Mouse (Mus musculus) stomach, embryonic 15.5 days (tissue): ENCODE results near the gene Gm42417. TPM values are rescaled to one million over a fixed set of nuclear protein-coding genes. Genes with fewer than 3 reads are reported as not detected.
A peak's percentile ranks its signal among the peaks of the same experiment; 100 is the strongest.
"Not testable (repeated sequence)": the region's sequence is repeated elsewhere in the genome, so short reads cannot be mapped to it uniquely, and the experiment has no call there.

Experiments
- ATAC-seq: fragments of 200-750 bp; cut with Nextera tagmentation; 2 replicates; pipeline ENCODE4 v1.8.0; 2017; ENCODE audit warnings: low read depth, moderate number of reproducible peaks, moderate TSS enrichment; ENCODE audit not compliant: insufficient read depth, low FRiP score
- H3K27ac ChIP-seq: fragments of 300-500 bp; sonication (generic); 2 replicates; pipeline ENCODE4 v1.5.1; 2015; ENCODE audit warnings: mild to moderate bottlenecking, inconsistent platforms
- H3K27me3 ChIP-seq: fragments of 300-500 bp; sonication (generic); replicated peaks from 2 replicates; pipeline ENCODE4 v1.6.1; 2015; ENCODE audit warnings: inconsistent platforms
- H3K36me3 ChIP-seq: fragments of 300-500 bp; sonication (generic); 2 replicates; pipeline ENCODE4 v1.6.1; 2015; ENCODE audit warnings: inconsistent platforms
- H3K4me1 ChIP-seq: fragments of 300-500 bp; sonication (generic); 2 replicates; pipeline ENCODE4 v1.6.1; 2015; ENCODE audit warnings: inconsistent platforms
- H3K4me2 ChIP-seq: fragments of 300-500 bp; sonication (generic); 2 replicates; pipeline ENCODE4 v1.6.1; 2015; ENCODE audit warnings: mild to moderate bottlenecking, inconsistent platforms
- H3K4me3 ChIP-seq: fragments of 300-500 bp; sonication (generic); replicated peaks from 2 replicates; pipeline ENCODE4 v1.5.1; 2015; ENCODE audit warnings: inconsistent platforms
- H3K9ac ChIP-seq: fragments of 300-500 bp; sonication (generic); 2 replicates; pipeline ENCODE4 v1.6.1; 2015; ENCODE audit warnings: inconsistent platforms
- H3K9me3 ChIP-seq: fragments of 300-500 bp; sonication (generic); 2 replicates; pipeline ENCODE4 v1.6.1; 2016; ENCODE audit warnings: inconsistent platforms
- WGBS: fragments of 180-500 bp; shearing (Covaris S2); methylation state at CpG from one replicate; pipeline ENCODE4 v1.1.7; 2015; 5-methylcytosine and 5-hydroxymethylcytosine counted together
- polyA plus RNA-seq: library from polyadenylated mRNA; unstranded; fragments of >200 nt; fragmentation: Nextera tagmentation; extraction: Ambion mirVana; gene quantifications from 2 replicates; pipeline ENCODE4 v1.2.1, GENCODE M21; 2015

Gm42417 gene
- polyA plus RNA-seq, 1 experiment from 2014 or later, result not detected

DNA sequence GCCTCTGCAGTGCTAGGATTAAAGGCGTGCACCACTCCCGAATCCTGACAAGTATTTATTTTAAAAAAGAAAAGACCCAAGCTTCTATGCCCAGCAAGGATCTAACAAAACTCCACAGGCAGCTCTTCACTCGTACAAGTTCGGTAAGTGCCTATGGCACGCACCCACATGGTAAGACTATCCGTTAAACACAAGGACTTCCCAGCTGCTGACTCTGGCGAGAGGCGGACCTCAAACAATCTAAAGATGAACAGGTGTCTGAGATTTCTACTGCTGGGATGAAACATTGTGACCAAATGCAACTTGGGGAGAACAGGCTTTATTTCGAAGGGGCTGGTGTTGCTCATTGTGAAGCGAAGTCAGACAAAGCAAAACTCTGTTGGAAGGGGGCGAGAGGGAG lies 903 bp upstream of the Gm42417 start:
- H3K4me1 ChIP-seq, result no peaks in the 10 kb centered on the region
- H3K9ac ChIP-seq, result no peak overlapping the region
- ATAC-seq, result no peak
- peaks cover 27% of the 10 kb centered on the region for H3K36me3 ChIP-seq
- H3K9me3 ChIP-seq, result no peaks in the 10 kb centered on the region
- no peak overlapping the region for H3K4me2 ChIP-seq
- no peaks in the 10 kb centered on the region for H3K27me3 ChIP-seq
- no peak overlapping the region for H3K4me3 ChIP-seq
- H3K27ac ChIP-seq, result no peak overlapping the region
- 86% methylated on average over 11 of the region's 11 CpGs for WGBS

DNA sequence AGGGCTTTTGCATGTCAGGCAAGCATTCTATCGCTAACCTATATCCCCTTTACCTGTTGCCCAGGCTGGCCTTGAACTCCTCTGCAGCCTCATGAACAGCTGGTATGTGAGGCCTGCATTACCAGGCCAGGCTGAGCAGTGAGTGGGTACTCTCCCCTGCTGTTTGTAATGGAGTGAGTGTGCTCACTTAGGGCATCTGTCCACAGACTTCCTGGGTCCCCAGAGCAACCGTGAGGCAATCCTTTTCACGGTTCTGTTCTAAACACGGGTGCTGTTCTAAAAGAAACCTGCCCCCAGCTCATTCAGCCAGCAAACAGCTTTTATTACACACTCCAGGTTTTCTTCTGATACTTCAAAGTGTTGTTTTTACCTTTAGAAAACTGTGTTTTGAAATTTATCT lies 502 bp downstream of the Gm42417 start:
- H3K27ac ChIP-seq, result no peak overlapping the region
- H3K4me3 ChIP-seq, result no peak overlapping the region
- H3K36me3 ChIP-seq, result peaks cover 27% of the 10 kb centered on the region
- no peaks in the 10 kb centered on the region for H3K27me3 ChIP-seq
- ATAC-seq, result no peak
- no peaks in the 10 kb centered on the region for H3K4me1 ChIP-seq
- no peaks in the 10 kb centered on the region for H3K9me3 ChIP-seq
- no peak overlapping the region for H3K4me2 ChIP-seq
- no peak overlapping the region for H3K9ac ChIP-seq
- 79% methylated on average over 4 of the region's 4 CpGs for WGBS

DNA sequence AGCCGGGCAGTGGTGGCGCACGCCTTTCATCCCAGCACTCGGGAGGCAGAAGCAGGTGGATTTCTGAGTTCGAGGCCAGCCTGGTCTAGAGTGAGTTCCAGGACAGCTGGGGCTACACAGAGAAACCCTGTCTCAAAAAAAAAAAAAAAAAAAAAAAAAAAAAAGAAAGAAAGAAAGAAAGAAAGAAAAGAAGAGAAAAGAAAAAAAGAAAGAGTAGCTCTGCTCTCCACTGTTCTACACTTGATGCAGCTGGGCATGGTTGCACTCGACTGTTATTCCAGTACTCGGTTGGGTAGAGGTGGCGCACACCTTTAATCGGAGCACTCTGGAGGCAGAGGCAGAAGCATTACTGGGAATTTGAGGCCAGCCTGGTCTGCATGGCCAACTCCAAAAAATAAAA lies 2.4 kb downstream of the Gm42417 start, which contains the start of gene Ankrd23:
TSS of gene Ankrd23 (minus strand) at position 101 of the 400 bp plus-strand sequence.
- not testable (repeated sequence) for H3K4me1 ChIP-seq, ATAC-seq, H3K4me3 ChIP-seq, H3K27ac ChIP-seq, H3K9me3 ChIP-seq, H3K27me3 ChIP-seq, H3K9ac ChIP-seq, H3K4me2 ChIP-seq
- peaks cover 21% of the 10 kb centered on the region for H3K36me3 ChIP-seq
- WGBS, result 88% methylated on average over 9 of the region's 9 CpGs

DNA sequence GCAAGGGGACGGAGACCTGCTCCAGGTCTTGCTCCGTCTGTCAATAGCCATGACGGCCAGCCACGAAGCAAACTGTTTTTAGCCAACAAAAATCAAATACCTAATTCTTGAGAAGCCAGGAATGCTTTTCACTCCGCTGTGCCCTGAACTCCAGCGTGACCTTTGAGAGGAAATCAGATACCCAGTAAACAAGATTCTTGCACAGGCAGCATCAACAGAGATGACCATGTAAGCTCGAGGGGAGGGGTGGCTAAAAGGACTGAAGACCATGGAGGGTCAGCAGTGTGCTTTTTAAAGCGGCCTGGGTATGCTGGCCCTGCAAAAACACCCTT lies 2.9 kb downstream of the Gm42417 start:
- Histone ChIP-seq H3K36me3 (peaks cover 16% of the 10 kb centered on the region), H3K9me3 (no peaks in the 10 kb centered on the region), H3K27me3 (no peaks in the 10 kb centered on the region), H3K9ac (no peak overlapping the region), H3K4me3 (no peak overlapping the region), H3K4me1 (0 out of 2 replicates have a peak, but pooled peaks cover 2% of the 10 kb centered on the region), H3K4me2 (no peak overlapping the region), H3K27ac (no peak overlapping the region)
- WGBS, result 53% methylated on average over 8 of the region's 8 CpGs
- ATAC-seq, result no peak

DNA sequence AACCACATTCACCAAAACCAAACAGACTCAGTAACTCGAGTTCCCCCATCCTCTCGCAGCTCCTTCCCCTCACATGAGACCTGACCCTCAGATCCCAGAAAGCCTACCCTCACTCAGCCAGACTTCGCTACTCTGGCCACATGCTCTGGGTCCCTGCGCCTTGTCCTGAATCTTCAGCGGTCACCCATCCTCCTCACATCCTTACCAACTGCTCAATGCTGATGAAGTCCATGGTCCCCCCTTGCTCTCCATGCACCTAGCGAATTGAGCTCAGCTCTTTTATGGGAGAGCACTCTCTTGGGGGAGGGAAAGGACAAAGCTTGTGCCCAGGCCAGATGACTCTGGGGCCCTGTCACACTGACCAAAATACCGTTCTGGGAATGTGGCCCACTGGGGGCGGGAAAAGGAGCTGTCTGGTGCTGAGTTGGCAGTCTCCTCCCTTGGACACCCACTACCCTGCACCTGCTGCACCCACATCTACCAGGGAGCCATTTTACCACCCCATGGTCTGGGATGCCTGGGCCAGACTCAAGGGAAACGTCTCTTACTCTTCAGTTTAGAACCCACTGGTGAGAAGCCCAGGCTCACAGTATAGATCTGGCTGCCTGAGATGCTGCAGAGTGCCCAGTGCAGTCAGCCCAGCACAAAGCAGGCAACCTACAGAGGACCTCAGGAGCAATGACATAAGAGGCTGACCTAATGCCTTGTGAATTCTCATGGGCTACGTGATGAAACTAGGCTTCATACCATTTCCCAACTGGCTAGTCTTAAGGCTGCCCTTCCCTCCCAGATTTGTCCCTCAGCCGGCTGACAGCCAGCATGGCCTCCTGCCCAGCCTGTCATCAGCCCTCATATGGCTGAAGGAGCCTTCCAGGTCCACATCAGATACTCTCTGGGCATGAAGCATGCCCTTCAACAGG lies 3.5 kb downstream of the Gm42417 start:
- no peak overlapping the region for H3K4me3 ChIP-seq
- H3K27me3 ChIP-seq, result no peaks in the 10 kb centered on the region
- H3K27ac ChIP-seq, result no peak overlapping the region
- H3K4me1 ChIP-seq, result 0 out of 2 replicates have a peak, but pooled peaks cover 4% of the 10 kb centered on the region
- no peaks in the 10 kb centered on the region for H3K9me3 ChIP-seq
- no peak for ATAC-seq
- no peak overlapping the region for H3K9ac ChIP-seq
- WGBS, result 81% methylated on average over 11 of the region's 11 CpGs
- no peak overlapping the region for H3K4me2 ChIP-seq
- H3K36me3 ChIP-seq, result peaks cover 12% of the 10 kb centered on the region

DNA sequence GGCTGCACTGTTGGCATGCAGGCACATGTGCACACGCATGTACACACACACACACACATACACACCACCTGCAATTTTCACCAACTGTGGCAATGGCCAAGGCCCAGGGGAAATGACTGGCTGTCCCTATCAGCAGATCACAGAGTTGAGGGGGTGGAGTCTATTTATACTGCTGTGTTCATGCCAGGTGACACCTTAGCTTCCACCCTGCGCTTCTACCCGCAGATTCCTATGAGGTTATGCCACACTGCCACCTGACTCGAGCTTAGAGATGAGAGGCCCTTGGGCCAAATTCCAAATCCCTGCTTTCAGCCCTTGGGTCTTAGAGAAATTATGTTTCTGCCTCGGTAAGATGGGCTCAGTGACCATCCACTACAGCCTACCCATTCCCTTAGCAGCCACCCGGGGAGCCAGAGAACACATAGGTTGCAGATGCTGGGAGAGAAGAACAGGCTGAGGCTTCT lies 4.6 kb downstream of the Gm42417 start:
- no peak for ATAC-seq
- Histone ChIP-seq H3K4me3 (no peak overlapping the region), H3K4me2 (no peak overlapping the region), H3K9me3 (no peaks in the 10 kb centered on the region), H3K27ac (no peak overlapping the region), H3K27me3 (no peaks in the 10 kb centered on the region), H3K4me1 (peaks cover 8% of the 10 kb centered on the region; the same call in 1 of the 2 replicates), H3K36me3 (0 out of 2 replicates have a peak, but pooled peaks cover 5% of the 10 kb centered on the region), H3K9ac (no peak overlapping the region)
- 73% methylated on average over 6 of the region's 6 CpGs for WGBS

DNA sequence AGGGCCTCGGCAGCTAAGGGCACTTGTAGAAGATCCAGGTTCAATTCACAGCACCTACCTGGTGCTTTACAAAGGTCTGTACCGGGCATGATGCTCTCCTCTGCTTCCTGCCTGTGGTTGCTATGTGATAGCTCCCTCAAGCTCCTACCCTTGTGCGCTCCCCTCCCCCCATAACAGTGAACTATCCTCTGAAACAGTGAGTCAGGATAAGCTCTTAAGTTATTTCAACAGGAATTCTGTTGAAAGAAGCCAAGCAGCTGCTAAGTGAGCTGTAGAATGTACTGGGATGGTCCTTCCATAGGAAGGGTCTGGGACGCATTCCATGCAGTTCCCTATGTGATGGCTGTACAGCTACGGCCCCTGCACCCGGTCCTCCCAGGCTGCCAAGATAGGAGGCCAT lies 5.7 kb downstream of the Gm42417 start:
- no peak overlapping the region for H3K9ac ChIP-seq
- H3K9me3 ChIP-seq, result no peaks in the 10 kb centered on the region
- H3K4me3 ChIP-seq, result no peak overlapping the region
- no peaks in the 10 kb centered on the region for H3K27me3 ChIP-seq
- H3K36me3 ChIP-seq, result 0 out of 2 replicates have a peak, but pooled peaks cover 5% of the 10 kb centered on the region
- H3K4me1 ChIP-seq, result peaks cover 9% of the 10 kb centered on the region; the same call in 1 of the 2 replicates
- WGBS, result 72% methylated on average over 6 of the region's 6 CpGs
- no peak overlapping the region for H3K27ac ChIP-seq
- ATAC-seq, result no peak
- H3K4me2 ChIP-seq, result no peak overlapping the region

DNA sequence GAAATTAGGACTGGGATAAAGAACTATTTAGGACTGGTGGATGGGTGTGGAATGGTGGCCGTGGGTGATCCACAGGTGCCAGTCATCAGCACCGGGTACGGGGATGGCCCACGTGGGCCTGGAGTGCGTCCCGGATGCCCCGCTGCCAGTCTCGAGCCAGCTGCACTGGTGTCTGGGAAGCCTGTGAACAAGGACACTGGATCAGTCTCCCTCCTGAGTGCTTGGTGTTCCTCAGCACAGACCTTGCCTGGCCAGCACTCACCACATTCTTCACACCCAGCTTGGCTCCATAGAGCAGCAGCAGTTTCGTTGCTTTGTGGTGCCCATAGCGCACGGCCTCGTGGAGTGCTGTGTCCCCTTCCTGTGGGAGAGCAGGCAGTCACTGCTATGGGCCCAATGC lies 7.8 kb downstream of the Gm42417 start:
- Histone ChIP-seq H3K9me3 (no peaks in the 10 kb centered on the region), H3K27me3 (no peaks in the 10 kb centered on the region), H3K4me2 (no peak overlapping the region), H3K4me1 (peaks cover 18% of the 10 kb centered on the region; the same call in 1 of the 2 replicates), H3K4me3 (no peak overlapping the region), H3K9ac (no peak overlapping the region), H3K36me3 (no peaks in the 10 kb centered on the region), H3K27ac (no peak overlapping the region)
- WGBS, result 88% methylated on average over 12 of the region's 12 CpGs
- ATAC-seq, result no peak

DNA sequence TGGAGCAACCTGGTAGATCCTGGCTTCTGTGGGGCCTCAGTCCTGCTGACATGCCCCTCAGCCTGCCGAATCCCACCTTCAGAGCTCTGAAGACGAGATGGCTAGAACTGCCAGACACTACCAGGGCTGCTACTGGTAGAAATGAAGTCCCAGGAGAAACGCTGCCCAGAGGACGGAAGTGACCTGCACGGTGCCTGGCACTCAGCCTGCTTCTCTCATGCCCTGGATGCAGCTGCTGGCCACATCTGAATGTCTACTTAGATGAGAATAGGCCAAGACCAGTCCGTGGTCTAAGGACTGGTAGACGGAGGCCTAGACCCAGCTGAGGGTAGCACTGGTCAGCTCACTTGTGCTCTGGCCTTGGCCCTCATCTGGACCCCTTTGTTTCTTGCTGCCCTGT lies 8.3 kb downstream of the Gm42417 start:
- Histone ChIP-seq H3K4me2 (no peak overlapping the region), H3K9me3 (no peaks in the 10 kb centered on the region), H3K27me3 (no peaks in the 10 kb centered on the region), H3K27ac (no peak overlapping the region), H3K36me3 (peaks cover 5% of the 10 kb centered on the region; the same call in 1 of the 2 replicates), H3K4me3 (no peak overlapping the region), H3K9ac (no peak overlapping the region), H3K4me1 (peaks cover 18% of the 10 kb centered on the region; the same call in 1 of the 2 replicates)
- WGBS, result 89% methylated on average over 7 of the region's 7 CpGs
- no peak for ATAC-seq

DNA sequence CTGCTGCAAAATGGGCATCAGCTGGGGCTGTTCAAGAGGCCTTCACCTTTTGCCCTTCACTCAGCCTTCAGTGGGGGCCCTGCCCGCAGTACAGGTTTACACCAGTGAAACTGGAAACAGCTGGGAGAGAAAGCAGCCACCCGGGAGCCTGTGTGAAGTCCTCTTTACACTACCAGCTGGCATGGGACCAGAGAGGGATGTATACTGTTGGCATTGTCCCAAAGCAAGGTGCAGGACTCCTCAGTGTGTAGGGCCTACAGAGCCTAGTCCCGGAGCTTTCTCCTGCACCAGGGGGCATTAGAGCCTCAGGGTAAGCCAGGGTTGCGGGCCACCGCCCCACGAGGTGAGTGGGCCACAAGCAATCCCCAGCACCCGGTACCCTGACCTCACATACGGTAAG lies 8.7 kb downstream of the Gm42417 start:
- Histone ChIP-seq H3K9ac (no peak overlapping the region), H3K4me3 (no peak overlapping the region), H3K9me3 (no peaks in the 10 kb centered on the region), H3K4me2 (no peak overlapping the region), H3K4me1 (peaks cover 18% of the 10 kb centered on the region; the same call in 1 of the 2 replicates), H3K27ac (no peak overlapping the region), H3K36me3 (peaks cover 8% of the 10 kb centered on the region), H3K27me3 (no peaks in the 10 kb centered on the region)
- 73% methylated on average over 8 of the region's 8 CpGs for WGBS
- ATAC-seq, result 0 out of 2 replicates have a peak, but pooled peaks have one; percentile 19

DNA sequence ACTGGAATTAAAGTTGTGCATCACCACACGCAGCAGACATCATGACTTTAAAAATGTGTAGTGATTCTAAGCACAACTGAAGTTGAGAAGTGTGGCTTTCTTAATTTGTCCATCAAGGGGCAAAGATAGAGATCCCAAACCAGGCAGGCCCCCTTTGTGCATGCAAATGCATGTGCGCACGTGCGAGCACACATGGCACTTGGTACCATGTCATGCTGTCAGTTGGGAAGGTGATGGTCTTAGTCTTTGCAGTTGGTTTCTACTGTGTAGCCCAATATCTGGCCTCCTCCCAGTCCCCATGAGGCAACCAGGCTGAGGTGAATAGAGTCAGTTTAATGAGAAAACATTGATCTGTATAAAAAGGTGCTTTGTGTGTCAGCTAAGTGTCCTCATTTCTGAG lies 9.4 kb downstream of the Gm42417 start:
- no peak for ATAC-seq
- Histone ChIP-seq H3K4me3 (no peak overlapping the region), H3K4me1 (peaks cover 18% of the 10 kb centered on the region; the same call in 1 of the 2 replicates), H3K9ac (no peak overlapping the region), H3K36me3 (peaks cover 14% of the 10 kb centered on the region), H3K4me2 (no peak overlapping the region), H3K9me3 (no peaks in the 10 kb centered on the region), H3K27me3 (no peaks in the 10 kb centered on the region), H3K27ac (no peak overlapping the region)
- WGBS, result 93% methylated on average over 4 of the region's 4 CpGs

DNA sequence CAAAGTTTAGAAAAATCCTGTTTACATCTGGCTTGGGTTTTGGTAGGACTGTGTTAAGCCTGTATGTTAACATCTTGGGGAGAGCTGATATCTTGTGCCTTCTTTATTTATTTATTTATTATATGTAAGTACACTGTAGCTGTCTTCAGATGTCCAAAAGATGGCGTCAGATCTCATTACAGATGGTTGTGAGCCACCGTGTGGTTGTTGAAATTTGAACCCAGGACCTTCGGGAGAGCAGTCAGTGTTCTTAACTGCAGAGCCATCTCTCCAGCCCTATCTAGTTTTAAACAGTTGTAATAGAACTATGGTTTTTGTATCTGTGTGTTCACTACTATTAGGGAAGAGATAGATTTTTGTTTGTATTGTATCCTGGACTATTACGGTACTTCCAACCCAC lies 10.0 kb downstream of the Gm42417 start:
- H3K9me3 ChIP-seq, result no peaks in the 10 kb centered on the region
- no peak overlapping the region for H3K4me3 ChIP-seq
- H3K4me2 ChIP-seq, result no peak overlapping the region
- no peak for ATAC-seq
- H3K27me3 ChIP-seq, result no peaks in the 10 kb centered on the region
- no peak overlapping the region for H3K27ac ChIP-seq
- peaks cover 18% of the 10 kb centered on the region for H3K36me3 ChIP-seq
- H3K4me1 ChIP-seq, result peaks cover 18% of the 10 kb centered on the region; the same call in 1 of the 2 replicates
- no peak overlapping the region for H3K9ac ChIP-seq
- 83% methylated on average over 4 of the region's 4 CpGs for WGBS
